Mouse (Mus musculus) gastrocnemius, postnatal 4 days (tissue): ENCODE results near the gene Cyp2e1. TPM values are rescaled to one million over a fixed set of nuclear protein-coding genes. Genes with fewer than 3 reads are reported as not detected.

Experiments used
- DNase-seq, 2 experiments: peaks; one replicate each; pipeline ENCODE4 v3.0.0; 2021 to 2022; ENCODE audit warnings: low spot score in 2 of 2, mixed read lengths in 2 of 2
- total RNA-seq, 2 experiments: library from RNA; stranded (reverse); gene quantifications; 2 replicates each; pipeline ENCODE4 v1.2.3; 2021

The Cyp2e1 gene
- total RNA-seq, 2 experiments from 2014 or later, result 0.54 to 3.6 TPM

DNA sequence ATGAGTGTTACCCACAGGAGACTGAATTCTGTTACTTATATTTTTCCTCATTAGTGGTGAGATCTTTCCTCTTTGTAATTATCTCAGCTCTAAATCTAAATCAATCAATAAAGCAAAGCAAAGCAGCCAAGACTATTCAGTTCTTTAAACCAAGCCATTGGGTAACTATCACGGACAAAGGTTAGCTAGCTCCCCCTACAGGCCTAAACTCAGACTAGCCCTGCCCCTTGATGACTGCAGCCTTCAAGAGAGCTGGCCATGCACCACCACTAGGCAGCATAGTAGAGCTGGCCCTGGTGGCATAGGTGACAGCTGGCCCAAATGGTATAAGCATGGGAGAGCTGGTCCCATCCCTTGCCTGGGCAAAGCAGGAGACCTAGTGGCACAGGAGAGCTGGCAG lies 42.2 kb downstream of the Cyp2e1 start:
- DNase-seq, result no peak

- DNase-seq, result no peak
These were observed 47.0 kb downstream of the Cyp2e1 start for GRCm38 (mm10) chr7:140810496-140810895.

DNA sequence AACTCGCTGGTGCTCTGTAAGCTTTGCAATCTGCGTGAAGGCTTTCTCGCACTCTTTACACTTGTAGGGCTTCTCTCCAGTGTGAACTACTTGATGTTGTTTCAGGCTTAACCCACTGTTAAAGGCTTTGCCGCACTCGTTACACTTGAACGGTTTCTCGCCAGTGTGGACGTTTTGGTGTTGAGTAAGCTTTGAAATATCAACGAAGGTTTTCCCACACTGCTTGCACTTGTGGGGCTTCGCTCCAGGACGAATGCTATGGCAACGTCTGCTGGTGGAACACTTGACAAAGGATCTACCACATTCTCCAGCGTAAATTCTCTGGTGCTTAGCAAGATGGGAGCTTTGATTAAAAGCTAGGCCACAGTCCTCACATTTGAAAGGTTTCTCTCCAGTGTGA lies 48.2 kb downstream of the Cyp2e1 start:
- DNase-seq, result no peak

GRCm38 (mm10) chr7:140812850-140813249 lies 49.3 kb downstream of the Cyp2e1 start:
- no peak for DNase-seq

- no peak for DNase-seq
These were observed 56.6 kb downstream of the Cyp2e1 start for GRCm38 (mm10) chr7:140820173-140820572.

GRCm38 (mm10) chr7:140821305-140821652 lies 57.7 kb downstream of the Cyp2e1 start:
- no peak for DNase-seq

DNA sequence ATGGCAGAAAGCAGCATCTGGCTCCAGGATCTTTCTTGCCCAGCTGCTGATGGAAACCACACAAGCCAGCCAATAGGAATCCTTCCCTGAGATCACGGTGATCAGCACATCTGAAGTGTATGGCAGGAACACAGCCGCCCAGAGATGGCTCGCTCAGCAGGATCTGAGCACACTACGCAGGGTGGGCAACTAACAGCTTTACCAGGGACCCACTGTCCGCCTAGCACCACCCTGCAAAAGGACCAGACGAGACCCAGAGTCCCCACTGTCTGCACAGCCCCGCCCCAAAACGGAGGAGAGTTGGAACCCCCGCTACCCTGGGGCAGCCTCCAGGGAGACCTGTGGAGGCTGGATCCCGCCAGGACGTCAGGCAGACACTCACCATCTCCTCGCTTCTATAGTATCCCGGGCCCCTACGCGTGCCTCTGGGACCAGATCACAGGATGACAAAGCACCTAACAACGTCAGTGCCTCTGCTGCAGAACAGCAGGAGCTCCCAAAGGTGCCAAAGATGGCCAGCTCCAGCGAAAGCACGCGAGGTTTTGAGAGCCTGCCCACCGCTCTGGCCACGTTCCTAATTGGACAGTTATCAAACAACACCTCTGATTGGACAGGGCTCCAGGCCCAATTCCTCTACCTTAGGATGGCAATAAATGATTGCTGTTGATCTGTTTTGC lies 58.3 kb downstream of the Cyp2e1 start, which contains the start of gene Zfp941:
Gene Zfp941, minus strand, starts transcription at position 526 of the 677 bp plus-strand sequence.
- no peak for DNase-seq

DNA sequence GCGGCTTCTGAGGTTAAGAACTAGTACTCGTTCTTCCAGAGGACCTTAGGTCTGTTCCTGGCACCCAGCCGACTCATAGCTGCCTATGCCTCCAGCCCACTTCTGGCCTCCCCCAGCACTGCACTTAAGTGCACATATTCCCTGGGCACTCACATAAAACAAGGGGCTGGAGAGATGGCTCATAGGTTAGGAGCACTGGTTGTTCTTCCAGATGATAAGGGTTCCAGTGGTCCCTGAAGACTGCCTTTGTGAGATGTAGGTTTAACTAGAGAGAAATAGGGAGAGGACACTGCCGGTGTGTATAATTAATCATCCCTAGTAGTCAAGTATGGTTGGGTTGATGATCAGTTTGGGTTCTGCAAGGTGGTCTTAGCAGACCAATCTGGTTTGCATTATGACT lies 59.2 kb downstream of the Cyp2e1 start:
- DNase-seq, result no peak

Other genes starting within 250 kb of the Cyp2e1 start
- gene Olfr538, start 195.9 kb upstream of the Cyp2e1 start, total RNA-seq, result not detected
- not detected for gene Olfr46, start 162.5 kb upstream of the Cyp2e1 start, total RNA-seq
- not detected for gene Olfr61, start 134.8 kb upstream of the Cyp2e1 start, total RNA-seq
- not detected for gene Olfr53, start 117.3 kb upstream of the Cyp2e1 start, total RNA-seq
- under 1 TPM in 1 of 2 experiments, not detected in 1; 0.02 TPM for gene Olfr539, start 103.8 kb upstream of the Cyp2e1 start, total RNA-seq
- not detected for gene Olfr45, start 81.8 kb upstream of the Cyp2e1 start, total RNA-seq
- not detected for gene Olfr541, start 66.5 kb upstream of the Cyp2e1 start, total RNA-seq
- gene Syce1, start 24.1 kb downstream of the Cyp2e1 start, total RNA-seq, result not detected
- under 1 TPM in 1 of 2 experiments, not detected in 1; 0.07 TPM for gene Zfp941, start 58.4 kb downstream of the Cyp2e1 start, total RNA-seq
- under 1 TPM in 1 of 2 experiments, not detected in 1; 0.44 TPM for gene Urah, start 71.3 kb downstream of the Cyp2e1 start, total RNA-seq
- gene Scgb1c1, start 81.8 kb downstream of the Cyp2e1 start, total RNA-seq, result not detected
- gene Odf3, start 84.1 kb downstream of the Cyp2e1 start, total RNA-seq, result not detected
- not detected for gene Gm45785, start 92.6 kb downstream of the Cyp2e1 start, total RNA-seq
- gene Ric8a, start 93.2 kb downstream of the Cyp2e1 start, total RNA-seq, result 10 to 100 TPM; 35.4 to 40.9 TPM
- 10 to 100 TPM; 23.7 to 24.5 TPM for gene Bet1l, start 93.8 kb downstream of the Cyp2e1 start, total RNA-seq
- 100 to 1,000 TPM; 120 to 129 TPM for gene Psmd13, start 118.2 kb downstream of the Cyp2e1 start, total RNA-seq
- gene Sirt3, start 118.6 kb downstream of the Cyp2e1 start, total RNA-seq, result 10 to 100 TPM; 16.4 to 18.9 TPM
- gene Cox8b, start 136.7 kb downstream of the Cyp2e1 start, total RNA-seq, result 100 to 1,000 TPM; 754 to 792 TPM
- under 1 TPM in 1 of 2 experiments, not detected in 1; 0.08 TPM for gene Nlrp6, start 157.2 kb downstream of the Cyp2e1 start, total RNA-seq
- 10 to 100 TPM; 15.8 to 16.6 TPM for gene Pgghg, start 177.7 kb downstream of the Cyp2e1 start, total RNA-seq
- 1 to 10 TPM; 2.0 to 2.4 TPM for gene Ifitm5, start 186.6 kb downstream of the Cyp2e1 start, total RNA-seq
- gene Gm45717, start 192.2 kb downstream of the Cyp2e1 start, total RNA-seq, result not detected
- 100 to 1,000 TPM; 238 to 274 TPM for gene Ifitm2, start 192.2 kb downstream of the Cyp2e1 start, total RNA-seq
- 1 to 10 TPM; 4.9 to 8.2 TPM for gene Ifitm1, start 203.5 kb downstream of the Cyp2e1 start, total RNA-seq
- gene Ifitm3, start 247.0 kb downstream of the Cyp2e1 start, total RNA-seq, result 10 to 100 TPM; 75.0 to 79.2 TPM